Mouse (Mus musculus): Measurements from ENCODE around the gene Pcnx2. TPM values are rescaled to one million over a fixed set of nuclear protein-coding genes. Genes with fewer than 3 reads are reported as not detected.

Gene Pcnx2
- not detected for total RNA-seq (2023)

DNA sequence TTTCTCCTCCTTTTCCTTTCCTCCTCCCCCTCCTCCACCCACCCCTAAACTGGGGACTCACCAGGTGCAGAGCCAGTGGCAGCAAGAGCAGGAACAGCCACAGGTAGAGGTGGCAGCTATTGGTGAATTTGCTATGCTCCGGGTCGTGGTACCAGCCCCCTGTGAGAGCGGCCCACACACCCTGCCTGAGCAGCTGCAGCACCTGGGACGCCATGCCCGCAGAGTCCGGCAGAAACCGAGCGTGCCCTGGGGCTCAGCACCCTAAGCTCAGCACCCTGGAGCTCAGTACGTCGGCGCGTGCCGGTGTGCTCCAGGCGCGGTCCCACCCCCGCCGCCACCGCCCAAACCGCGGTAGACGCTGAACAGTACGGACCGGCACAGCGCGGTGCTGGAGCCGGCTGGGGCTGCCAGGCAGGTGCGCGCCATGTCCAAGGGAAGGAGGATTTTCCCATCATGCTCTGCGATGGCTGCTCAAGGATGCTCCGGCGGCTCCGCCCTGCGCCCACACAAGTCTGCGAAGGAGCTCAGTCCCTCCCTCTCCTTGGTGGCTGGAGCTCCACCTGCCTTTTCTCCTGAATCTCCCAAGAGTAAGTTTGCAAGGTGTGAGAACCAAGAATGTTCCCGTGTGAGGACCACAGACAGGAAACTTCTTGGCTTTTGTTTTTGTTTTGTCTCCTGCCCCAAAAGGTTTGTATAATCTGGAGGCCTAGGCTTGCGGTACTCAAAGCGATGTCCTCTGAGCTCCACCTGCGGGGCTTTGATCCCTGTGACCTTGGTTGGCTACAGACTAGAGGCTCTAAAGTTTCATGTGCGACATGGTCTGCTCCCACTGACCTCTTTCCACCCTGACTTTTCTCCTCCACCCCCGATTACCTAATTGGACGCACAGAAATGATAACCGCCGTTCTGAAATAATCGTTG is at the start of gene Pcnx2:
Gene Pcnx2, minus strand, starts transcription at position 450 of the 921 bp plus-strand sequence.

DNA sequence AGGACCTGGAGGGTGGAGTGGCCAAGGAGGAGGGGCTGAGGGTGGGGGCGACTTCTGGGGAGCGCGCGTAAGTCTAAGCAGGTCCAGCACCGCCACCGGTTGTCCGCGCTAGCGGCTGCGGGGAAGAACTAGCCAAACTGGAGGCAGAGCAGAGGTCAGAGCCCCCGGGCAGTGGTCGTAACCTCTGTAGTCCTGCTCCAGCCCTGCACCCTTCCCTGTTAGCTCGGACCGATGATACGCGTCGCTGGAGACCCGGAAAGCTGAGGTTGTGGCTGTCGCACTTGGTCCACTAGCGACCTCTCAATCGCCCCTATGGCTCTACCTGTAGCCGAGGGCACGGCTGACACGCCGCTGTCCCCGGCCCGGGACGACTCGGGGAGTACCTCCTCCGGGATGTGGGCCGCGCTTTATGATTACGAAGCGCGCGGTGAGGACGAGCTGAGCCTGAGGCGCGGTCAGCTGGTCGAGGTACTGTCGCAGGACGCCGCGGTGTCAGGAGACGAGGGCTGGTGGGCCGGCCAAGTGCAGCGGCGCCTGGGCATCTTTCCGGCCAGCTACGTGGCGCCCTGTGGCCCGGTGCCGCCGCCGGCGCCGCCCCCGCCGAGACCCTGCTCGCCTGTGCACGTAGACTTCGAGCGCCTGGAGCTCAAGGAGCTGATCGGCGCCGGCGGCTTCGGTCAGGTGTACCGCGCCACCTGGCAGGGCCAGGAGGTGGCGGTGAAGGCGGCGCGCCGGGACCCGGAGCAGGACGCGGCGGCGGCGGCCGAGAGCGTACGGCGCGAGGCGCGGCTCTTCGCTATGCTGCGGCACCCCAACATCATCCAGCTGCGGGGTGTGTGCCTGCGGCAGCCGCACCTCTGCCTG is 12.5 kb upstream of the Pcnx2 start, which contains the start of gene Map3k21:
Gene Map3k21, plus strand, starts transcription at position 86 of the 864 bp plus-strand sequence.

DNA sequence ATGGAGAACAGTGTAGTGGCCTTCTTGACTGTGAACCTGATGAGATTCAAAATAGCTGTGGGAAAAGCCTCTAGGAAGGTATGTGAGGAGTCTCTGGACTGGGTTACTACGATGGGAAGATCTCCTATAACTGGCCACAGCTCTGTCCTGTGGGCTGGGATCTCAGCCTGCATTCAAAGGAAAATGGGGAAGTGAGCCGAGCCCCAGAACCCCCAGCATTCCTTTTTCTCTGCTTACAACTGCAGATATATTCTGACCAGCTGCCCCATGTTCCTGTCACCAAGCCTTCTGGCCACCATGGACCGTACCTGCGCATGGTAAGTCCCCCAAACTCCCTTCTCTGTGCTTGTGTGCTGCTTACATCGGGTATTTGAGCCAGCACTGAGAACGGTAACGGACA is 168.4 kb downstream of the Pcnx2 start, which contains the start of gene Ntpcr:
Gene Ntpcr, plus strand, starts transcription at position 218 of the 400 bp plus-strand sequence.

Other genes with a start within 250 kb of the Pcnx2 start
- gene Map10, start 228.5 kb downstream of the Pcnx2 start, total RNA-seq (2023): 2.6 TPM
- gene Ntpcr, start 168.4 kb downstream of the Pcnx2 start, total RNA-seq (2023): 19.6 TPM
- gene Map3k21, start 12.1 kb upstream of the Pcnx2 start, total RNA-seq (2023): not detected
- not detected for gene Kcnk1, start 96.9 kb upstream of the Pcnx2 start, total RNA-seq (2023)